Mouse (Mus musculus) ovary, adult 2 months (tissue): ENCODE measurements around the gene Grik4. TPM values are rescaled to one million over a fixed set of nuclear protein-coding genes. Genes with fewer than 3 reads are reported as not detected.

Experiments
- polyA plus RNA-seq: library from polyadenylated mRNA; depleted of rRNA; stranded (reverse); fragments of >200 nt; gene quantifications from 2 replicates; pipeline ENCODE4 v1.2.3, GENCODE M21; 2012; rRNA removed

Gene Grik4
- 1.2 and 1.3 TPM in 2 replicates for polyA plus RNA-seq

GRCm38 (mm10) chr9:42943781-42944535 is at the start of gene Grik4:
Gene Grik4, minus strand, starts transcription at chr9:42944493.

DNA sequence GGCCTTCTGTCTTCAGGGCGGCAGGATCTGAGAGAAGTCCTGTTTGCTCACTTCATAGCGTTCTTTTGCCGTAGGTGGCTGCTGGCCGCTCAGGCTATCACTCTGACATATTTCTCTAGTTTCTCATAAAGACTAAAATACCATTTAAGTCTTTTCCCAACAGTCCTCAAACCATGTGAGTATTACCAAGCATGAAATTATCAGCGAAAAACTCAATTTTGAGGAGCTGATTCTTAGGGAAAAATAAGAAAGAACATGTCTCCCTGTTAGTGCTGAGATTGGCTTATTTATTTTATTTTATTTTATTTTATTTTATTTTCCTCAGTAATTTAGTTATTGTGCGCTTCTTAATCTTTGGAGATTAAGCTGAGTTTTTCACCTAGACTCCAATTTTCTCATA is 436.6 kb downstream of the Grik4 start, which contains the start of gene Tbcel:
Gene Tbcel (minus strand): TSS at position 101 of the 400 bp plus-strand sequence.

Other genes starting within 250 kb of the Grik4 start
- gene Arhgef12, start 162.7 kb upstream of the Grik4 start, polyA plus RNA-seq, result 26.1 and 27.4 TPM in 2 replicates
- gene Tmem136, start 172.1 kb upstream of the Grik4 start, polyA plus RNA-seq, result 7.0 and 7.6 TPM in 2 replicates